Mouse (Mus musculus): ENCODE data around the gene A930004D18Rik.

DNA sequence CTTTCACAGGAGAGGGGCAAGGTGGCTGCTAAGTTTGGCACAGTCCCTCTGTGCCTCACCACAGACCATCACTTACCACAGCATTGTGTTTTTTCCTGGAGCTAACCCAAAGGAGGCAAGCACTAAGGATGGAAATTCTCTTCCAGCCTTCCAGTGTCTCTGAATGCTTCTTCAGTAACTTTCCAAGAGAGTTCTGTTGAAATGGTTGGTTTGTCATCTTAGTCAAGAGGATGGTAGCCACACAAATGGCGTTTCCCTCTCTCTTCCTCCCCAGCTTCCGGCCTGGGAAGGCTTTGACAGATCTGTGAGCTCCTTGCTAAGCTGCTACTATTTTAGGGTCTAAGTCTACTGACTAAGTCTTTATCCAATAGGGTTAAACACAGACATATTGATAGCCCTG, at the start of gene A930004D18Rik:
- TF ChIP-seq CTCF (IDR thresholded peaks at IDR 0.05 in 2 of 3, conservative IDR thresholded peaks at IDR 0.05 in 1 of 3; ENCODE audit: control insufficient read depth in 1 of 3, insufficient read depth in 1 of 3, low read depth in 2 of 3, low read length in 3 of 3, poor library complexity in 1 of 3, severe bottlenecking in 1 of 3) (no peak), USF1 (IDR thresholded peaks at IDR 0.05; ENCODE audit: low read depth, low read length) (no peak), TAL1 (IDR thresholded peaks at IDR 0.05; ENCODE audit: low read length) (no peak), MAX (IDR thresholded peaks at IDR 0.05; ENCODE audit: low read length) (no peak), GATA1 (IDR thresholded peaks at IDR 0.05; ENCODE audit: low read depth, low read length) (no peak), POLR2A (IDR thresholded peaks at IDR 0.05; ENCODE audit: control insufficient read depth in 1 of 2, insufficient read depth in 1 of 2, low read depth in 1 of 2, low read length in 2 of 2, poor library complexity in 1 of 2) (no peak), POLR2AphosphoS2 (IDR thresholded peaks at IDR 0.05; ENCODE audit: low read length) (no peak), ZC3H11A (IDR thresholded peaks at IDR 0.05; ENCODE audit: low read depth, low read length) (no peak), TCF12 (IDR thresholded peaks at IDR 0.05; ENCODE audit: low read depth, low read length) (no peak)
